Comparison of ENCODE assay signal across 9 mouse cellular contexts in genomic region chr4:32569995-32570938, GRCm38 (mm10). TPM values are rescaled to one million over a fixed set of nuclear protein-coding genes. Genes with fewer than 3 reads are reported as not detected.
DNase-seq lines count a peak whose midpoint lies in the region; ATAC-seq and TF ChIP-seq lines count a peak whose summit lies in the region.
"Had no signal": no experiment of that assay in that cellular context is flagged by ENCODE, and none has a peak within 500 bp of the region (broad histone marks: within the 10 kb centered on the region; RNA-seq: fewer than 3 reads in every experiment).

No protein-coding gene starts in this region.

- TF ChIP-seq POLR2A in spleen, adult 2 months (IDR thresholded peaks at IDR 0.05; ENCODE audit: low read depth, low read length), result no peak

- peaks cover 3% of the 10 kb centered on the region; the same call in 1 of the 2 replicates for H3K4me1 ChIP-seq in spleen, adult 2 months (ENCODE audit: control insufficient read depth, insufficient read depth, insufficient read length)
- H3K4me1 ChIP-seq in hindbrain, embryonic 16.5 days (ENCODE audit: control insufficient read depth, insufficient read depth, low read depth, low read length), result peaks cover 12% of the 10 kb centered on the region
- peaks cover 13% of the 10 kb centered on the region for H3K4me1 ChIP-seq in liver, embryonic 16.5 days (ENCODE audit: control insufficient read depth, low read depth, low read length)

- H3K36me3 ChIP-seq in spleen, adult 2 months (ENCODE audit: control insufficient read depth, insufficient read depth, low read length), result 0 out of 2 replicates have a peak, but pooled peaks cover under 1% of the 10 kb centered on the region
- H3K36me3 ChIP-seq in hindbrain, embryonic 16.5 days (ENCODE audit: control insufficient read depth, insufficient read depth, low read length), result no peaks in the 10 kb centered on the region
- H3K36me3 ChIP-seq in liver, embryonic 16.5 days (ENCODE audit: control insufficient read depth, insufficient read depth), result no peaks in the 10 kb centered on the region

- TF ChIP-seq CTCF in spleen, adult 2 months (IDR thresholded peaks at IDR 0.05; ENCODE audit: extremely low read depth, insufficient read depth, insufficient read length, insufficient replicate concordance), result no peak

- peak; percentile 64 for DNase-seq in adrenal gland, postnatal 14 days
- no peak for DNase-seq in adrenal gland, postnatal 25 days
- no peak for DNase-seq in spleen, adult 2 months (ENCODE audit: low read depth in 1 of 2, low spot score in 2 of 2)
- no peak for DNase-seq in spleen, postnatal 36 days (ENCODE audit: low spot score in 2 of 2)
- peak; percentile 64 to 70 for DNase-seq in right cerebral cortex, postnatal 10 days (ENCODE audit: low spot score in 2 of 2)
- no peak for DNase-seq in c-Kit-positive CD71-positive TER-119-positive erythroid progenitor cells, embryonic 14.5 days (ENCODE audit: low spot score)

- ATAC-seq in hindbrain, embryonic 16.5 days, result peak; percentile 64
- peak; percentile 42 for ATAC-seq in liver, embryonic 16.5 days (ENCODE audit: low read depth)

- 77% methylated on average over 17 of the region's 17 CpGs for WGBS in spleen, adult 2 months
- 32% methylated on average over 17 of the region's 17 CpGs for WGBS in hindbrain, embryonic 16.5 days
- 51% methylated on average over 17 of the region's 17 CpGs for WGBS in liver, embryonic 16.5 days (ENCODE audit: insufficient replicate concordance)

- no peaks in the 10 kb centered on the region for H3K9me3 ChIP-seq in hindbrain, embryonic 16.5 days (ENCODE audit: control insufficient read depth, low read length)
- H3K9me3 ChIP-seq in liver, embryonic 16.5 days (replicated peaks; ENCODE audit: control insufficient read depth, low read length), result no peaks in the 10 kb centered on the region

- H3K4me3 ChIP-seq in spleen, adult 2 months (ENCODE audit: extremely low read depth, insufficient read depth, insufficient read length), result no peak overlapping the region
- H3K4me3 ChIP-seq in hindbrain, embryonic 16.5 days (ENCODE audit: low read length), result no peak overlapping the region
- no peak overlapping the region for H3K4me3 ChIP-seq in liver, embryonic 16.5 days (ENCODE audit: low read depth, low read length)

- H3K9ac ChIP-seq in hindbrain, embryonic 16.5 days (ENCODE audit: low read depth, low read length), result peak overlapping the region; percentile 16
- H3K9ac ChIP-seq in liver, embryonic 16.5 days (ENCODE audit: low read depth, low read length), result no peak overlapping the region

- peak overlapping the region; percentile 35 for H3K27ac ChIP-seq in spleen, adult 2 months (ENCODE audit: insufficient read depth, low read length)
- peak overlapping the region; percentile 65 for H3K27ac ChIP-seq in hindbrain, embryonic 16.5 days (ENCODE audit: low read depth, low read length)
- peak overlapping the region; percentile 81 for H3K27ac ChIP-seq in liver, embryonic 16.5 days (ENCODE audit: low read length)

- no peaks in the 10 kb centered on the region for H3K27me3 ChIP-seq in spleen, adult 2 months (ENCODE audit: control insufficient read depth, insufficient read depth, low read length)
- H3K27me3 ChIP-seq in hindbrain, embryonic 16.5 days (replicated peaks; ENCODE audit: control insufficient read depth, insufficient read depth, low read length), result no peaks in the 10 kb centered on the region
- H3K27me3 ChIP-seq in liver, embryonic 16.5 days (ENCODE audit: control insufficient read depth, insufficient read depth, low read depth, low read length), result no peaks in the 10 kb centered on the region

- no peak overlapping the region for H3K4me2 ChIP-seq in hindbrain, embryonic 16.5 days (ENCODE audit: low read length)
- H3K4me2 ChIP-seq in liver, embryonic 16.5 days (ENCODE audit: low read depth, low read length), result peak overlapping the region; percentile 24

RNA-seq across cellular contexts. Expression of gene Gja10, which starts 32.3 kb away (rescaled TPM):
- total RNA-seq in adrenal gland, postnatal 14 days (2021), result not detected in 2 replicates
- total RNA-seq in adrenal gland, postnatal 25 days (2021), result not detected in 2 replicates
- 0.05 and 0.06 TPM in 2 replicates for polyA plus RNA-seq in spleen, adult 2 months (2012; rRNA removed)
- polyA plus RNA-seq in hindbrain, embryonic 16.5 days (2015; fragmentation: Nextera tagmentation; extraction: Ambion mirVana), result not detected in 2 replicates
- polyA plus RNA-seq in liver, embryonic 16.5 days (2015; fragmentation: Nextera tagmentation; extraction: Ambion mirVana), result not detected in 2 replicates
- polyA plus RNA-seq: heart, embryonic 14.5 days had no signal

RNA-seq across cellular contexts. Expression of gene Casp8ap2, which starts 45.0 kb away (rescaled TPM):
- 9.9 and 13.2 TPM in 2 replicates for total RNA-seq in adrenal gland, postnatal 14 days (2021)
- total RNA-seq in adrenal gland, postnatal 25 days (2021), result 10.2 and 11.6 TPM in 2 replicates
- polyA plus RNA-seq in spleen, adult 2 months (2012; rRNA removed), result 1.7 and 2.2 TPM in 2 replicates
- polyA plus RNA-seq in hindbrain, embryonic 16.5 days (2015; fragmentation: Nextera tagmentation; extraction: Ambion mirVana), result 33.0 and 36.5 TPM in 2 replicates
- polyA plus RNA-seq in liver, embryonic 16.5 days (2015; fragmentation: Nextera tagmentation; extraction: Ambion mirVana), result 20.8 and 23.7 TPM in 2 replicates

Comparison
In these comparisons a context has a peak if more than half of its experiments do, and no peak if none do; other contexts are left out.
1. DNase-seq: peak in adrenal gland, postnatal 14 days (single experiment) and right cerebral cortex, postnatal 10 days (2 of 2); none in adrenal gland, postnatal 25 days (single experiment), spleen, adult 2 months (0 of 2), spleen, postnatal 36 days (0 of 2) and c-Kit-positive CD71-positive TER-119-positive erythroid progenitor cells, embryonic 14.5 days (single experiment).
2. Peak in every context shown above with its lines, with median percentiles within 50 percentile points of each other: H3K27ac ChIP-seq.